Mouse (Mus musculus): Measurements from ENCODE around the gene Ttll9.

GRCm38 (mm10) chr2:152916111-152916510 is 46.2 kb upstream of the Ttll9 start:
- TF ChIP-seq POLR2A (IDR thresholded peaks at IDR 0.05; ENCODE audit: insufficient read depth, low read depth, low read length) (no peak), EP300 (IDR thresholded peaks at IDR 0.05; ENCODE audit: insufficient read depth, low read depth, low read length) (no peak), CTCF (IDR thresholded peaks at IDR 0.05) (no peak)
